Mouse (Mus musculus) brain, embryonic 14.5 days (tissue): ENCODE results near the gene Galnt10.

Source experiments
- CTCF ChIP-seq: fragments of 200-500 bp; IDR thresholded peaks from 2 replicates; pipeline ENCODE4 v1.5.1; 2012; ENCODE audit warnings: inconsistent platforms, mild to moderate bottlenecking, moderate library complexity, borderline replicate concordance; ENCODE audit not compliant: insufficient read depth, insufficient read length; ENCODE audit errors: extremely low read depth
- POLR2A ChIP-seq: fragments of 200-500 bp; IDR thresholded peaks from 2 replicates; pipeline ENCODE4 v1.6.1; 2012; ENCODE audit warnings: mild to moderate bottlenecking, inconsistent platforms, borderline replicate concordance; ENCODE audit not compliant: poor library complexity, insufficient read depth, insufficient read length, severe bottlenecking; ENCODE audit errors: extremely low read depth

DNA sequence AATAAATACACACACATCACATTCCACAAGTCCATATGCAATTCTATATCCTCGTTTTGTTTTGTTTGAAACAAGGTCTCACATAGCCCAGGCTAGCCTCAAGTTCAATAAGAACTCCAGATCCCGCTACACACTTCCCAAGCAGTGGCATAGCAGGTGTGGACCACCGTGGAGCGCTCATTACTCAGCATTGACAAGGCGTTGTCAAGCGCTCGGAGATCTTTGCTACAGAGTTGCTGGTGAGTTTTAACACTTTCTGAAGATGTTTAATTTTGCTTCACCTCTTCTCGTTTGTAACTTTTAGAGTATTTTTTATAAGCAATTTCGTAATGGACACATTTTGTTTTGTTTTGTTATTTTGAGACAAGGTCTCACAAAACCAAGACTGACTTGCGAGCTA is 154.2 kb downstream of the Galnt10 start:
- TF ChIP-seq POLR2A (no peak), CTCF (no peak)
